Mouse (Mus musculus): ENCODE data around the gene Zfp423.

Zfp423 gene

GRCm38 (mm10) chr8:87959320-87959920 is at the start of gene Zfp423:
TSS of gene Zfp423 (minus strand) at chr8:87959595.
- DNase-seq (ENCODE audit: extremely low read depth, insufficient read length, low spot score) = no peak

- no peak for DNase-seq (ENCODE audit: extremely low read depth, insufficient read length, low spot score)
Observed at GRCm38 (mm10) chr8:88006811-88007210, 47.4 kb upstream of the Zfp423 start.

GRCm38 (mm10) chr8:87984778-87985177 is 25.4 kb upstream of the Zfp423 start:
- DNase-seq (ENCODE audit: extremely low read depth, insufficient read length, low spot score) = no peak

- no peak for DNase-seq (ENCODE audit: extremely low read depth, insufficient read length, low spot score)
Observed at GRCm38 (mm10) chr8:87984032-87984431, 24.6 kb upstream of the Zfp423 start.

- DNase-seq (ENCODE audit: extremely low read depth, insufficient read length, low spot score) = no peak
Observed at GRCm38 (mm10) chr8:87982936-87983335, 23.5 kb upstream of the Zfp423 start.

- DNase-seq (ENCODE audit: extremely low read depth, insufficient read length, low spot score) = no peak
Observed at GRCm38 (mm10) chr8:87975466-87975809, 16.0 kb upstream of the Zfp423 start.

DNA sequence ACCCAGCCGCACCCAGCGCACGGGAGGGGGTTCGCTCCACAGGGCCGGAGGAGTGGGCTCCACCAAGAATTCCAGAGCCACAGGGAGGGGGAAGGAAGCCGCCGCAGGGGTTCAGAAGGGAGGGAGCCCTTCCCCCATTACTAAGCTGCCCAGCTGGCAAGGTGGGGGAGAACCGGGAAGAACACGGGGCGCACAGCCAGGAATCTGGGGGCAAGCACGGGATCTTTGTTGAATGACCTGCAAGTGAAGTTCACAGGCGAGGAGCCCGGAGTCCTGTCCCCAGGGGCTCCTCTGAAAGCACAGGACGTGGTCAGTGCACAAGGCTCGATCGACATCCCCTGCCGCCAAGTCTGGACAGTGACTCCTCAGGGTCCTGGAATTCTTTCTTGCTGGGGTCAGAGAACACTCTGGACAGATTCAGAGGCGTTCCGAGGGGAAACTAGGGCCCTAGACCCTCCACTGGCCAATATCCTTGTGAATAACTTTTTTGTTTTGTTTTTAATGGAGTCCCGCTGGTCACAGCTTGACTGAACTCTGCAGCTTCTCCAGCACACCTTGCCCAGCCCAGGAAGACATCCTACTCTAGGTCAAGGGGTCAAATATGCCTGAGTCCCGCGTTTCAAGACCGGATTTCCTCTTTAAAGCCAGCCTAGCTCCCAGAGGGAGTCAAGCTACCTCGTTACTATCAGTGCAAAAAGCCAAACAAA is 15.5 kb upstream of the Zfp423 start:
- DNase-seq (ENCODE audit: extremely low read depth, insufficient read length, low spot score) = no peak

DNA sequence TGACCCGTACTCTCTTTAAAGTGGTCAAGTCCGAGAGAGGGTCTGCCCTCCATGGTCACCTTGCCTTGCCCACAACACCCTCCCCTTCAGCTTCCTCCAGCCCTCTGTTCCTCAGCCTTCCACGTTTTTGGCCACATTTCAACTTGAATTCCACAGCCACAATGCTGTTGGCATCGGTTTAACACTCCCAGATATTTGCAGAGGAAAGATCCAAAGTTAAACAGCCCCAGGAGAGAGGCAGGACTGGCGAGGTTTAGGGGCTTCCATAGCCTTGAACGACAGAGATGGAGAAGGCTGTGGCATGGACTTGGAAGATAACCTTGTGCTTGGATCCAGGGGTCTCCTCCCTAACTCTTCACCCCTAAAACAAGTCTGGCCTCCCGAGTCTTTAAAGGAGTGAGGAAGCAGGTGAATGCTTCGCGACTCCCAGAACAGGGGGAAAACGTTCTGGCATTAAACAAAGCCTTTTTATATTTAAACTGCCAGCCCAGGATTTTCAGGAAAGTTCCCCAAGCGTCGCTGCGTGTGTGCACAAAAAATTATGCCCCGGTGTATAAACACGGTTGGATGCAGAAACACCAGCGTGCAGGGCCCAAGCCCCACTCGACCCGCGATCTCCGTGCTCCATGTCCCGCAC is 14.8 kb upstream of the Zfp423 start:
- no peak for DNase-seq (ENCODE audit: extremely low read depth, insufficient read length, low spot score)

GRCm38 (mm10) chr8:87967866-87968620 is 8.6 kb upstream of the Zfp423 start:
- peak; percentile 19 for DNase-seq (ENCODE audit: extremely low read depth, insufficient read length, low spot score)

DNA sequence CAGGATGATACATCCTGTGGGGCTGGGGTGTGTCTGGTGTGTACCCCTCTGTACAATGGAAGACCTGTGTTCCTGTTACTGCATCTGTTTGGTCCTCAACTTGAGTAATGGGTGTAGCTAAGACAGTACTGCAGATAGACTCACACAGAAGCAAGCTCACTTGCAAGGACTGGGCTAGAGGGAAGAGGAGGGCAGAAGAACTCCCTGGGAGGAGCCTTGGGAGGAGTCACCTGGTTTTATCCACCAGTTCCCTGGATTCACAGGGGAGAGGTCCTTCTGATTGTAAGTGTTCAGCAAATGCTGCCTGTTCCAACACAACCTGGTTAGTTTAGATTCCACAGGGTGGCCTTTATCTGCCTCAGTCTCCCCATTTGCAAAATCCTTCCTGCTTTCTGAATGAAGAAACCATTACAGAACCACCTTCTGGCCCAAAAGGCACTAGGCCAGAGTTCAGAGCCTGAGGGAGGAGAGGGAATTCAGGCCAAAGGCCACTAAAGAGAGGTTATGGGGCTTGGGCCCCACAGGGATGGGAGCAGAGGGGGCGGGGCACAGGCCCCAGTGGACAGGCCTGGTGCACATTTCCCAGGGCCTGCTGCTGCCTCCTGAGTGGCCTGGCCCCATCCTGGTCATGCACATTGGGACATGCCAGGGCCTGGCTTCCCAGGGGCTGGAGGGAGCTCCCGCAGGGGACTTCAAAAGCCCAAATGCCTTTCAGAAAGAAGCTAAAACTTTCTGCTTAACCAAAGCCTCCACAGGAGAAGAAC is 7.8 kb upstream of the Zfp423 start:
- peak; percentile 28 for DNase-seq (ENCODE audit: extremely low read depth, insufficient read length, low spot score)

- DNase-seq (ENCODE audit: extremely low read depth, insufficient read length, low spot score) = no peak
Observed at GRCm38 (mm10) chr8:87962514-87963225, 3.3 kb upstream of the Zfp423 start.

DNA sequence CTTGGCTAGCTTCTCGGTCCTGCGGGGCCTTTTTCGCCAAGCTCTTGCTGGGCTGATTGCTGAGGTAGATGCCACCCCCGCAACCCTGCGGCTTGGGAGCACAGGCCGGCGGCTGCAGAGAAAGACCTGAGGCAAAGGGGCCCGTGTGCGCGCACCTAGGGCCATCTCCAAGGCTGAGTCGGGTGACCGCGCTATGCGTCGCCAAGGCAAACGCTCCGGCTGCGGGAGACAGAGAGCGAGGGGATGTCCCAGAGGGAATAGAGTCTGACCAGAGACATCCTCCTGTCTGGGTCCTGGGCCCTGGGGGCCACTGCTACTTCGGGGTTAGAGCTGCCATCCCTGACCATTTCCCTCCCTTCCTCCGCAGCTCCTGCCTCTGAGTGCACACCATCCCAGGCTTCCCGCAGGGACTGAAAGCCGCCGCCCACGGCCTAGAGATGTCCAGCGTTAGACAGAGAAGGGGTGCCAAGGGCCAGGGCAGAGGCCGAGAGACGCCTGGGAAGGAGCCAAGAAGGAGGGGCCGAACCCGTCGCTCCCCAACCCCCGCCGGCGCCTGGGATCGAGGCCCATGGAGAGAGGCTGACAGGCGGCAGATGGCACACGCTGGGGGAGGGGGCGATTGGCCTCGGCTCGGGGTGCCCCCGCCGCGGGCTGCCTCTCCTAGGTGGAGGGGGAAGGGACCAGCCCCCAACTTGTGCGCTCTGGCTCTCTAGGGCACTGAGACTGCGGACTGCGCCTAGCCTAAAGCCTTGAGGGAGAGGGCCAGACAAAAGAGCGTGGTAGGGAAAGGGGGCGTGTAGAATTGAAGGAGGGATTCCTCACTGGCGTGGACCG is 2.5 kb upstream of the Zfp423 start:
- no peak for DNase-seq (ENCODE audit: extremely low read depth, insufficient read length, low spot score)

- DNase-seq (ENCODE audit: extremely low read depth, insufficient read length, low spot score) = no peak
Observed at GRCm38 (mm10) chr8:87961108-87961507, 1.7 kb upstream of the Zfp423 start.

GRCm38 (mm10) chr8:87960061-87960749 is 810 bp upstream of the Zfp423 start:
- no peak for DNase-seq (ENCODE audit: extremely low read depth, insufficient read length, low spot score)

GRCm38 (mm10) chr8:87958451-87959319 is 710 bp downstream of the Zfp423 start:
- peak; percentile 64 for DNase-seq (ENCODE audit: extremely low read depth, insufficient read length, low spot score)

DNA sequence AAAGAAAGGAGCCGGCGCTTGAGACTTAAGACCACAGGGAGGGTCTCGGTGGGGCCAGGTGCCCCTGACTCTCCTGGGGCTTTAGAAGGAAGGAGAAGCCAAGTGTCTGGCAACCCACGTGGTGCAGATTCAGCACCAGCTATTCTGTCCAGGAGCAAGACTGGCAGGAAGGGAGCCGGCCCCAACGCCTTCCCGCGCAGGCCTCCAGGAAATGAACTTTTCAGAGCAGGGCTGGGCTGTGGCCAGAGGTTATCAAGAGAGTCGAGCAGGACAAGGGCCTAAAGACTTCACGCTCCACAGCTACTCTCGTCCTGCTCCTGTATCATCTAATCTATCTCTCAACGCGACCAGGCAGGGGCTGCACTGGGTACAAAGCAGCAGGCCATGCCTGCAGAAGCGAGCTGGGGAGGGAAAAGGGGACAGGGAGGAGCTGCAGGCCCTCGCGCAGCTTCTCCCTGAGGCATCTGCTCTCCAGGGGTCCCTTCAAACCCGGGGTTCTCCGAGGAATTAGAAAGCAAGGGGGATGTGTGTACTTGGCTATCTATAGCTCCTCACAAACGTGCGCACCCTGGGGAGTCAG is 1.4 kb downstream of the Zfp423 start:
- peak; percentile 62 for DNase-seq (ENCODE audit: extremely low read depth, insufficient read length, low spot score)

- DNase-seq (ENCODE audit: extremely low read depth, insufficient read length, low spot score) = no peak
Observed at GRCm38 (mm10) chr8:87956001-87956400, 3.4 kb downstream of the Zfp423 start.
